Mouse (Mus musculus): ENCODE results near the gene Pim1. TPM values are rescaled to one million over a fixed set of nuclear protein-coding genes. Genes with fewer than 3 reads are reported as not detected.
A peak's percentile ranks its signal among the peaks of the same experiment; 100 is the strongest.
"Not testable (repeated sequence)": the region's sequence is repeated elsewhere in the genome, so short reads cannot be mapped to it uniquely, and the experiment has no call there.

The Pim1 gene
- polyA plus RNA-seq, 1 experiment from 2014 or later = 13.4 TPM

DNA sequence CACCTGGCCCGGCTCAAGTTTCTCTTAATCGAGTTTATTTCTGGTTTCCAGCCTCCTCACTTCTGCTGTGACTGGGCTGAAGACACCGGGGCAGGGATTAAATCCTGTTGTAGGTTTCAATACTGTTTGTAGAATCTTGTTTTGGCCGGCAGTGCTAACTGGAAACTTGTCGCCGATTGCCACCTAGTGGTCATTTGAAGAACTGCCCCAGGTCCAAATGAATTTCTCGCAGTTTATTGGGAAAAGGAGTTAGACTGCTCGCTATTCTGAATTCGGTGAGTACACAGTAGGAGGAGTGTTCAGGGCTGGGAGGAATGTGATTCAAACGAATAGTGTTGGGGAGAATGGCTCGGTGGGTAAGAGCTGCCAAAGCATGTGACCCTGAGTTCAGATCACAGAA lies 23.9 kb downstream of the Pim1 start:
- no peaks in the 10 kb centered on the region for H3K27me3 ChIP-seq
- peak; percentile 79 for ATAC-seq
- no peaks in the 10 kb centered on the region for H3K9me3 ChIP-seq
- no peak overlapping the region for H3K4me3 ChIP-seq (replicated peaks)
- no peak overlapping the region for H3K27ac ChIP-seq
- H3K36me3 ChIP-seq = no peaks in the 10 kb centered on the region
- H3K4me1 ChIP-seq (replicated peaks) = 0 out of 2 replicates have a peak, but pooled peaks cover 3% of the 10 kb centered on the region
- 3% methylated on average over 11 of the region's 11 CpGs for WGBS
- H3K9ac ChIP-seq (replicated peaks) = no peak overlapping the region
- no peak overlapping the region for H3K4me2 ChIP-seq (replicated peaks)

- not testable (repeated sequence) for H3K4me3 ChIP-seq (replicated peaks); H3K27me3 ChIP-seq; H3K4me2 ChIP-seq (replicated peaks); H3K27ac ChIP-seq; H3K36me3 ChIP-seq; H3K4me1 ChIP-seq (replicated peaks); H3K9ac ChIP-seq (replicated peaks); ATAC-seq; H3K9me3 ChIP-seq
- WGBS = 93% methylated on average over 5 of the region's 5 CpGs
Measured at GRCm38 (mm10) chr17:29518665-29519064, 28.1 kb downstream of the Pim1 start.

DNA sequence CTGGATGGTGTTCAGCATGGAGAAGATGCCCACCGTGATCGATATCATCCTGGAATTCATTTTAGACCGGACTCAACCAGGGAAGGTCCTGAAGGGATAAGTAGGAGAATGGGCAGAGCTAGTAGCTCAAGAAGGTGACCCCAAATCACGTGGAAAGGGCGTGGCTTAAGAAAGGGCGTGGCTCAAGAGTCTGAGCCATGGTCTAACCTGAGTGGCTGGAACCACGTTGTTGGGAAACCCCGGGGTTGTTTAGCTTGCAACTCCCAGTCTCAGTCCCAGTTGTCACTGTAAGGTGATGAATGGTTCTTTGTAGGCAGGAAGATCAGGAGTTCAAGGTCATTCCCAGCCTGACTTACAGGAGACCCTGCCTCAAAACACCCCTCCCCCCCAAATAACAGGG lies 29.2 kb downstream of the Pim1 start:
- whole genome bisulfite sequencing = 78% methylated on average over 8 of the region's 8 CpGs
- no peak for ATAC-seq

GRCm38 (mm10) chr17:29525613-29526012 lies 35.1 kb downstream of the Pim1 start:
- Histone ChIP-seq H3K27me3 (no peaks in the 10 kb centered on the region), H3K4me1 (replicated peaks) (no peaks in the 10 kb centered on the region), H3K9me3 (peaks cover 13% of the 10 kb centered on the region; the same call in 1 of the 2 replicates), H3K4me3 (replicated peaks) (no peak overlapping the region), H3K36me3 (no peaks in the 10 kb centered on the region), H3K9ac (replicated peaks) (no peak overlapping the region), H3K27ac (no peak overlapping the region), H3K4me2 (replicated peaks) (no peak overlapping the region)
- WGBS = 81% methylated on average over 2 of the region's 2 CpGs
- no peak for ATAC-seq

More for the DNA sequence above, 29.2 kb downstream of the Pim1 start:
- no peaks in the 10 kb centered on the region for H3K9me3 ChIP-seq
- H3K4me2 ChIP-seq (replicated peaks) = no peak overlapping the region
- no peaks in the 10 kb centered on the region for H3K27me3 ChIP-seq
- H3K9ac ChIP-seq (replicated peaks) = no peak overlapping the region
- H3K4me1 ChIP-seq (replicated peaks) = no peaks in the 10 kb centered on the region
- no peak overlapping the region for H3K4me3 ChIP-seq (replicated peaks)
- H3K27ac ChIP-seq = no peak overlapping the region
- H3K36me3 ChIP-seq = no peaks in the 10 kb centered on the region

- WGBS = 89% methylated on average over 8 of the region's 8 CpGs
- Histone ChIP-seq H3K9ac (replicated peaks) (no peak overlapping the region), H3K4me2 (replicated peaks) (no peak overlapping the region), H3K4me1 (replicated peaks) (0 out of 2 replicates have a peak, but pooled peaks cover 3% of the 10 kb centered on the region), H3K36me3 (no peaks in the 10 kb centered on the region), H3K4me3 (replicated peaks) (no peak overlapping the region), H3K9me3 (peaks cover 13% of the 10 kb centered on the region; the same call in 1 of the 2 replicates), H3K27ac (no peak overlapping the region), H3K27me3 (no peaks in the 10 kb centered on the region)
- no peak for ATAC-seq
Measured at GRCm38 (mm10) chr17:29528568-29529187, 38.1 kb downstream of the Pim1 start.

DNA sequence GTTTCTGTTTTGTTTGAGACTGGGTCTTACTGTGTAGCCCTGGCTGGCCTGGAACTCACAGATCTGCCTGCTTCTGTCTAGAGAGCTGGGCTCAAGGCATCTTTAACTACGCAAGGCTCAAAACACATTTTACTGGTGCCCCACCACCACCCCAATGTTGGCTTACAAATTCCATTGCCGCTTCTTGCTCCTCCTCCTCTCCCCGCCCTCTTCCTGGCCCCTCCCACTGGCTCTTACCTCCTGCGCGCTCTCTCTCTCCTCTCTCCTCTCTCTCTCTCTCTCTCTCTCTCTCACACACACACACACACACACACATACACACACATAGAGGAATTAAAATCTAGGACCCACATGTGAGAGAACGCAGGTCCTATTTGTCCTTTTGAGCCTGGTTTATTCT lies 40.0 kb downstream of the Pim1 start:
- H3K27me3 ChIP-seq = no peaks in the 10 kb centered on the region
- no peak overlapping the region for H3K9ac ChIP-seq (replicated peaks)
- no peak for ATAC-seq
- no peak overlapping the region for H3K4me2 ChIP-seq (replicated peaks)
- H3K4me1 ChIP-seq (replicated peaks) = 0 out of 2 replicates have a peak, but pooled peaks cover 3% of the 10 kb centered on the region
- H3K4me3 ChIP-seq (replicated peaks) = no peak overlapping the region
- H3K27ac ChIP-seq = no peak overlapping the region
- 81% methylated on average over 6 of the region's 6 CpGs for WGBS
- 0 out of 2 replicates have a peak, but pooled peaks cover 10% of the 10 kb centered on the region for H3K9me3 ChIP-seq
- H3K36me3 ChIP-seq = no peaks in the 10 kb centered on the region

- H3K9me3 ChIP-seq = 0 out of 2 replicates have a peak, but pooled peaks cover 3% of the 10 kb centered on the region
- no peak overlapping the region for H3K27ac ChIP-seq
- H3K4me3 ChIP-seq (replicated peaks) = no peak overlapping the region
- H3K36me3 ChIP-seq = no peaks in the 10 kb centered on the region
- no peak overlapping the region for H3K9ac ChIP-seq (replicated peaks)
- WGBS = 75% methylated on average over 9 of the region's 9 CpGs
- H3K4me1 ChIP-seq (replicated peaks) = 0 out of 2 replicates have a peak, but pooled peaks cover 3% of the 10 kb centered on the region
- no peaks in the 10 kb centered on the region for H3K27me3 ChIP-seq
- ATAC-seq = no peak
- no peak overlapping the region for H3K4me2 ChIP-seq (replicated peaks)
Measured at GRCm38 (mm10) chr17:29531278-29531677, 40.7 kb downstream of the Pim1 start.

DNA sequence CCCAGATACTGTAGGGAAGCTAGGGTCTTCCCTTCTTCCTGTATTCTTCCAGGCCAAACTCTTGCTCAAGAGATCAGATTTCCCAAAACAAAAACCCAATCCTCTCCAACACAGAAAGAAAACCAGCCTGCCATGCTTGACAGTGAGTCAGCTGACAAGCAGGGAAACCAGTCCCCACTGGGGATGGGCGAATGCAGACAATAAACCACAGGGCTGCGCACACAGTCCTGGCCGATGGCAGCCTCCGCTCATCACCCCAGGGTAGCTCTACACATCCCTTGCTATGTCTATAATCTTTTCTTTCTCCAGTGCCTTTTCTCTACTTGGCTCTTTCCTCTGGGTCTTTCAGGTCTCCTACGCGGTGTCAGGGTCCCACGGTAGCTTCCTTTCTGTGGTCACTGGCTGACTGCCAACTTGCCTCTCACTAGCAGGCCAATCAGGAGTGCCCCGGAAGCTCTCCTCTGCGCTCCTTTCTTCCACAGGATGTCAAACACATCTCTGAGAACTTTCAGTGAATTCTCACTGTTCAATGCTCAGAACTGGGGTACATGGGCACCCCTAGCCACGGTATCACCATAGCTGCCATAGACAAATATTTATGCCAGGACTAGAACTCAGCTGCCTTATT lies 41.3 kb downstream of the Pim1 start:
- H3K27me3 ChIP-seq = no peaks in the 10 kb centered on the region
- WGBS = 67% methylated on average over 10 of the region's 10 CpGs
- no peaks in the 10 kb centered on the region for H3K36me3 ChIP-seq
- H3K4me2 ChIP-seq (replicated peaks) = no peak overlapping the region
- H3K27ac ChIP-seq = no peak overlapping the region
- no peak overlapping the region for H3K9ac ChIP-seq (replicated peaks)
- H3K4me3 ChIP-seq (replicated peaks) = no peak overlapping the region
- H3K9me3 ChIP-seq = 0 out of 2 replicates have a peak, but pooled peaks cover 3% of the 10 kb centered on the region
- H3K4me1 ChIP-seq (replicated peaks) = 0 out of 2 replicates have a peak, but pooled peaks cover 3% of the 10 kb centered on the region
- ATAC-seq = no peak

- Histone ChIP-seq H3K27ac (no peak overlapping the region), H3K4me2 (replicated peaks) (no peak overlapping the region), H3K27me3 (no peaks in the 10 kb centered on the region), H3K9ac (replicated peaks) (no peak overlapping the region), H3K36me3 (no peaks in the 10 kb centered on the region), H3K4me1 (replicated peaks) (0 out of 2 replicates have a peak, but pooled peaks cover 3% of the 10 kb centered on the region), H3K9me3 (no peaks in the 10 kb centered on the region), H3K4me3 (replicated peaks) (no peak overlapping the region)
- 93% methylated on average over 11 of the region's 11 CpGs for WGBS
- no peak for ATAC-seq
Measured at GRCm38 (mm10) chr17:29533866-29534265, 43.3 kb downstream of the Pim1 start.

- Histone ChIP-seq H3K4me1 (replicated peaks) (no peaks in the 10 kb centered on the region), H3K4me2 (replicated peaks) (no peak overlapping the region), H3K27ac (no peak overlapping the region), H3K36me3 (no peaks in the 10 kb centered on the region), H3K9ac (replicated peaks) (no peak overlapping the region), H3K9me3 (no peaks in the 10 kb centered on the region), H3K4me3 (replicated peaks) (no peak overlapping the region), H3K27me3 (no peaks in the 10 kb centered on the region)
- ATAC-seq = no peak
- 91% methylated on average over 8 of the region's 8 CpGs for WGBS
Measured at GRCm38 (mm10) chr17:29540426-29540825, 49.9 kb downstream of the Pim1 start.

- H3K9me3 ChIP-seq = no peaks in the 10 kb centered on the region
- no peaks in the 10 kb centered on the region for H3K36me3 ChIP-seq
- H3K4me2 ChIP-seq (replicated peaks) = no peak overlapping the region
- H3K27me3 ChIP-seq = no peaks in the 10 kb centered on the region
- no peak overlapping the region for H3K9ac ChIP-seq (replicated peaks)
- WGBS = 81% methylated on average over 14 of the region's 14 CpGs
- H3K4me1 ChIP-seq (replicated peaks) = no peaks in the 10 kb centered on the region
- no peak overlapping the region for H3K4me3 ChIP-seq (replicated peaks)
- H3K27ac ChIP-seq = no peak overlapping the region
- no peak for ATAC-seq
Measured at GRCm38 (mm10) chr17:29541419-29541818, 50.9 kb downstream of the Pim1 start.

GRCm38 (mm10) chr17:29542831-29543690 lies 52.5 kb downstream of the Pim1 start:
- H3K27me3 ChIP-seq = 0 out of 2 replicates have a peak, but pooled peaks cover 2% of the 10 kb centered on the region
- H3K27ac ChIP-seq = no peak overlapping the region
- no peaks in the 10 kb centered on the region for H3K36me3 ChIP-seq
- 91% methylated on average over 19 of the region's 19 CpGs for WGBS
- no peak overlapping the region for H3K4me3 ChIP-seq (replicated peaks)
- H3K4me1 ChIP-seq (replicated peaks) = no peaks in the 10 kb centered on the region
- no peak overlapping the region for H3K9ac ChIP-seq (replicated peaks)
- no peaks in the 10 kb centered on the region for H3K9me3 ChIP-seq
- no peak overlapping the region for H3K4me2 ChIP-seq (replicated peaks)
- no peak for ATAC-seq
